Mouse (Mus musculus): ENCODE measurements around the gene Tmem38b. TPM values are rescaled to one million over a fixed set of nuclear protein-coding genes. Genes with fewer than 3 reads are reported as not detected.
"Not testable (repeated sequence)": the region's sequence is repeated elsewhere in the genome, so short reads cannot be mapped to it uniquely, and the experiment has no call there.

Tmem38b gene
- total RNA-seq (2021), result 10 to 100 TPM; 13.9 to 17.0 TPM
- long read RNA-seq, experiment 1, transcript Tmem38b-201 (6 exons, 2,862 nt), result major isoform, 20 of 23 reads
- long read RNA-seq, experiment 1, partial matches to known transcripts, result 0 of 23 reads
- long read RNA-seq, experiment 1, other reads (novel, unspliced or antisense), result 2 of 23 reads
- long read RNA-seq, experiment 2, transcript Tmem38b-201 (6 exons, 2,862 nt), result major isoform, 14 of 15 reads
- long read RNA-seq, experiment 2, partial matches to known transcripts, result 0 of 15 reads
- long read RNA-seq, experiment 2, other reads (novel, unspliced or antisense), result 1 of 15 reads

DNA sequence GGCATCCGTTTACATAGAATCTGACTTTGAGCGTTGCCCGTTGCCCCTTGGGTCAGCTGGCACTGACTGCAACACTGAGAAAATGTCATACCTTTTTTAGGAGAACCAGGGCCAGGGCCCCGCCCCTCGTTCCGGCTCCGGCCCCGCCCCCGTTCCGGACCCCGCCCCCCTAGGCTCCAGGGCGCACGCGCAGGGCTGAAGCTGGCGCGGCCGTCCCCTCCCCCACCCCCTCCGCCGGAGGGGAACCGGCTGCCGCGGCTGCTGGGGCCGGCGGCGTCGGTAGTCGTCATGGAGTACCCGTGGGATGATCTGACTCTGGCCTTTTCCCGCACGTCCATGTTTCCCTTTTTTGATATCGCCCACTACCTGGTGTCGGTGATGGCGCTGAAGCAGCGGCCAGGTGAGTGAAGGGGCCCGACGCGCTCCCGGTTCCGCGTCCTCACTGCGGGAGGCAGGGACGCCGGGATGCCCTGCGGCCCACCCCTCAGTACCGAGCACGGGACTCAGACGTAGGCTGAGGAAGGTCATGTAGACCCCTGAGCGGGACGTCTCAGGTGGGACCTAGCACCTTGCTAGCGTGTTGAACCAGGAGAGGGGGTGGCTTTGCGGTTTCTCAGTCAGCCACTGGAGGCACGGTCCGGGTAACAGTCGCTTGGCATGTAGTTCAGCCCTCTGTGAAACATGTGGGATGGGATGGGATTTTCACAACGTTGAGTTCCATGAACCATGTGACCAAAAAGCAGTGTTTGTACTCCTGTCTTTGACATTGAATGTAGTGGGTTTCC, at the start of gene Tmem38b:
TSS of gene Tmem38b (plus strand) at position 225 of the 785 bp plus-strand sequence.
- intact Hi-C loops (cut with DNase I), result loop anchor here (5.0 kb wide), 1 partner anchor 49 kb away; the partner anchor contains the start of gene Tal2
- peak; percentile 84 to 86 for DNase-seq

DNA sequence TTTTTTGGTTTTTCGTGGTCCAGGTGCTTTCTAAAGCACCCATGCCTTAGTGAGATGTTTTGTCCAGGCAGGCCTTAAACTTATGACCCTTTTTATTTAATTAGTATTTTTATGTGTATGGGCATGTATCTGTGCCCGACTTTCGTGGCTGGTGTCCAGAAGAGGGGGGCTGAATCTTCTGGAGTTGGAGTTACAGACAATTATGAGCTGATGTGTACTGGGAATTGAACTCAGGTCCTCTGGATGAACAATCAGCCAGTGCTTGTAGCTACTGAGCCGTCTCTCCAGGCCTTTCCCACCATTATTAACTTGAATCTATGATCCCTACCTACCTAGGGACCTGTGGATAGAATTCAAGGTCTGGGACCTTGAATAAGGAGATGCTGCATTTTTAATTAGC, 44.4 kb upstream of the Tmem38b start:
- no peak for DNase-seq
- intact Hi-C loops (cut with DNase I), result no loop called here

DNA sequence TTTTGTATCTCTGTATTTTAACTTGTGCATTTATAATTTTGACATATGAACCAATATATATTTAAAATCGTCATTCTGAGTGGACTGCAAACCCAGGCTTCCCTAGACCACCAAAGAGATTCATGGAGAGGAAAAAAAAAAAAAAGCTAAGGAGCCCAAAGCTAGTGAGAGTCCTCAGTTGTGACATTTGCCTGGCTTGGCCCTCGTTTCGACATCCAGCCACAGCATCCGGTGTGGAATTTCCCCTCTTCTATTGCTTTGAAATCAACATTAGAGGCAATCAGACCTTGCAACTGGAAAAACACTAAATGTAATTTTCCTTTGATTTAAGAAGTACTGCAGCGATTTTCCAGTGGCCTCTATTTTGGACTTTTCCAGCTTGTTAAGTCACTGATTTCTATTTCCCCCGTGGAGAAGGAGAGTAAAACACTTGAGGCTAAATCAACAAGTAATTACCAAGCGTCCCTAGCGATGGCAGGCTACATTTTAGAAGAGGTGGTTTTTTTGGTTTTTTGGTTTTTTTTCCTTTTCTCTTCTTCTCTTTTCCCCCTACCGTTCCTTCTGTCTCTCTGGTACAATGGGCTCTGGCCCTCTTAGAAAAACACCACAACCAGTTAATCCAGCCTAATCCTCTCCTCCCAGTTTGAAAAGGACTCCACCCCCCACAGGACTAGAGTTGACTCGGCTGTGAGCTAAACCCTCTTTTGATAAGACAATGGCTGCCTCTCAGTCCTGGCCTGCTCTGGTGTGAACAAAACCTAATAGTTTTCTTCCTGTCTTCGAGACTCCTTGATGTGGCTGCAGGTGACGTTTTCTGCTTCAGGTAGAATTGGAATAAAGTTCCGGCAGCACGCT, 43.4 kb upstream of the Tmem38b start:
- no peak for DNase-seq
- intact Hi-C loops (cut with DNase I), result no loop called here

DNA sequence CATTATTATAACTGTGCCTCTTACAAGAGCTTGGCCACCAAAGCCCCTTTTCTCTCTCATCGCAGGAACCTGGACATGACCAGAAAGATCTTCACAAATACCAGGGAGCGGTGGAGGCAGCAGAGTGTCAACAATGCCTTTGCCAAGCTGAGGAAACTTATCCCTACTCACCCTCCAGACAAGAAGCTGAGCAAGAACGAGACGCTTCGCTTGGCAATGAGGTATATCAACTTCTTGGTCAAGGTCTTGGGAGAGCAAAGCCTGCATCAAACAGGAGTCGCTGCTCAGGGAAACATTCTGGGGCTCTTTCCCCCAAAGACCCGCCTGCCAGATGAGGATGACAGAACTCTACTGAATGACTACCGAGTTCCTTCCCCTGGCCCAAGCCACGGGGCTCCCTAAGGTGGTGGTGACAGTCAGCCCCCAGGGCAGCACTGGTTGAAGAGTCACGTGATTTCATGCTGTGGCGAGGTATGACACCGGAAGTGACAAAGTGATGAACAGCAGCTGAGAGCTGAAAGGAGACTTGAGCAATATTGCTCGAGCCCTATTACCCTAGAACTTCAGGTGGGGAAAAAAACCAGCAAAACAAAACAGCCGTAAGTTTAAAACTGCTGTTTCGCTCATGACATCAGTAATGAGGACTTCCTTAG, 40.0 kb upstream of the Tmem38b start:
- intact Hi-C loops (cut with DNase I), result no loop called here
- no peak for DNase-seq

DNA sequence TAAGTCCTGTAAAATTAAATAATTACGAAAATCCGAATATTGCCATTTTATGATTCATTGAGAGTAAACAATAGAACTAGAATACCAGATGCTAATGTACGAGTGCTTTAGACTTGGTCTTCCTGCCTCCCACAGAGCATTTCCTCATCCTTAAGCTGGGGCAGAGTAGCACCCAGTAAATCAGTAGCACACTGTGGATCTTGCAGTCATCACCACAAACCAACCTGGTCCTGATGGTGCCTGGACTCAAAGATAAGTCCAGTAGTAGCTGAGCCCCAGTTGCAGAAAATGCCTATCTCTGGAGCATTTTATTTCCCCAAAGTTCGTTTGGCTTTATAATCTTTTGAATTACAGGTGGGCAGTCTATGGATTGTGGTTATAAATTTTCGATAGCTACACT, 39.0 kb upstream of the Tmem38b start:
- no peak for DNase-seq
- intact Hi-C loops (cut with DNase I), result no loop called here

DNA sequence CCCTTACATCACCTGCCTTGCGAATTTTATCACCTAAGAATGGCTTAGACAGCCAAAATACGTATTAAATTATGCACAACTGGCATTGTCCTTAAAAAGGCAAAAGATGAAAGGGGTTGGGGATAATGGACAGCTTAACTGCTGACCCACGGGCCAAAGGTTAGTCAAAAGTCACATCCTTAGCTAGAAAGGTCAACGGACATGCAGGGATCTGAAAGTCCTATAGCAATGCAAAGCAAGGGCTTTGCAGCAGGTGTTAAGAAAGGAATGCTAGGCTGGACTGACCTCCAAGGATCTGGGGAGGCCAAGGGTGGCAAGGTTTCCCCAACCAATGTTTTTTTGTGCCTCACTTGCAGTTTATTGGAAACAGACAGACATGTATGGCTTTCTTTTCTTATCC, 36.5 kb upstream of the Tmem38b start:
- intact Hi-C loops (cut with DNase I), result no loop called here
- no peak for DNase-seq

DNA sequence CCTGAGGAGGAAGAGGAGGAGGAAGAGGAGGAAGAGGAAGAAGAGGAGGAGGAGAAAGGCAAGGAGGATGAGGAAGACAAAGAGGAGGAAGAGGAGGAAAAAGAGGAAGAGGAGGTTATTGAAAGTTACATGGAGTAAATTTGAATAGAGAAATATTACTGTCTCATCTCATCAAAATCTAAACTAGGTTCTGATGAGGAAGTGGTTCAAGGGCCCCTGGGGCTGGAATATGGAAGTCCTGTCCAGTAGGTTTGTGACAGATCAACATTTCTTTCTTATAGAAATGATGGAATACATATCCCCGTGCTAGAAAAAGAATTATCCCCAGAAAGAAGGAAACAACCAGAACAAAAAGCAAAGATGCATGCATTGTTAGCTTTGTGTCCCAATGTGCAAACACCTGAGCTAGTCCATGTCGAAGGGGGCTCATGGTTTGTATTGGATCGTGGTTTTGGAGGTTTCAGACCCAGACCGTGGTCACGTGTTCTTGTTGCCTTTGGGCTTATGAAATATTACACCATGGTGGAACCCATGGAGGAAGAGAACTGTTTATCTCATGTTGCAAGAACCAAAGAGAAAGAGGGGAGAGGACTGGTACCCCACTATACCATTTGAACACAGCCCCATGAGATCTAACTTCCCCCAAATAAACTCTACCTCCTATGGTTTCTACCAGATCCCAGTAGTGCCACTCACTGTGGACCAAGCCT, 31.4 kb upstream of the Tmem38b start:
- no peak for DNase-seq
- intact Hi-C loops (cut with DNase I), result no loop called here

DNA sequence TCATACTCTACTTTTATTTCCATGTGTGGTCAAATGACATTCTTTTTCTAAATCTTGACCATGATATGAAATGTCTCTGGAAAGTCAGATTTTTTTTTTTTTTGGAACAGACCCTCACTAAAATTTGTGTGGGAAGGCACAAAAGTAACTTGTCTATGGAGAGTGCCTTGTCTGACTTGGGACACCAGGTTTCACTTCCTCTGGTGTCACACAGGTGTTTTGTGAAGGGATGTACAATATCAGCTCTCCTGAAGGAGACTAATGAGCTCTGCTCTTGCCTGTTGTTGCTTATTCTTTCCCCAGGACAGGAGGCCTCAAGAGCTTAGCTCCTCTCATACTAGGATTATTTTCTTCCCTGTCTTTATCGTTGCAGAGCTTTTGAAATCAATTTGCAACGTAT, 30.8 kb upstream of the Tmem38b start:
- intact Hi-C loops (cut with DNase I), result no loop called here
- DNase-seq, result no peak

DNA sequence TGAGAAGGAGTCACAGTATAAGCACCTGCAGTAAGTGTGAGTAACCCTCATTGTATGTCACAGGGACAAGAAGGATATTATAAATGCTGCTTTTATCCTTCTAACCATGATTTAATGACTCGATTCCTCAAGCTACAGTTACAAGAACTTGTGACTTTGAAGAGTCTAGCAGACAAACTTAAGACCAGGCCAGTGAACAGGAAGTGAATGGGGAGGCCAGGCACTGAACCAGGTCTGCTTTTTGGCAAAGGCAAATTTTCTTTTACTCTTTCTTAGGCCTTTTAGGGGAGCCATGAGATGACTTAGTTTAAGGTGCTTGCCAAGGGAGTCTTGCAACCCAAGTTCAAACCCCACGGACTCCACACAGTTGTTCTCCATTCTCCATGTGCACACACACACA, 30.1 kb upstream of the Tmem38b start:
- intact Hi-C loops (cut with DNase I), result no loop called here
- DNase-seq, result no peak

DNA sequence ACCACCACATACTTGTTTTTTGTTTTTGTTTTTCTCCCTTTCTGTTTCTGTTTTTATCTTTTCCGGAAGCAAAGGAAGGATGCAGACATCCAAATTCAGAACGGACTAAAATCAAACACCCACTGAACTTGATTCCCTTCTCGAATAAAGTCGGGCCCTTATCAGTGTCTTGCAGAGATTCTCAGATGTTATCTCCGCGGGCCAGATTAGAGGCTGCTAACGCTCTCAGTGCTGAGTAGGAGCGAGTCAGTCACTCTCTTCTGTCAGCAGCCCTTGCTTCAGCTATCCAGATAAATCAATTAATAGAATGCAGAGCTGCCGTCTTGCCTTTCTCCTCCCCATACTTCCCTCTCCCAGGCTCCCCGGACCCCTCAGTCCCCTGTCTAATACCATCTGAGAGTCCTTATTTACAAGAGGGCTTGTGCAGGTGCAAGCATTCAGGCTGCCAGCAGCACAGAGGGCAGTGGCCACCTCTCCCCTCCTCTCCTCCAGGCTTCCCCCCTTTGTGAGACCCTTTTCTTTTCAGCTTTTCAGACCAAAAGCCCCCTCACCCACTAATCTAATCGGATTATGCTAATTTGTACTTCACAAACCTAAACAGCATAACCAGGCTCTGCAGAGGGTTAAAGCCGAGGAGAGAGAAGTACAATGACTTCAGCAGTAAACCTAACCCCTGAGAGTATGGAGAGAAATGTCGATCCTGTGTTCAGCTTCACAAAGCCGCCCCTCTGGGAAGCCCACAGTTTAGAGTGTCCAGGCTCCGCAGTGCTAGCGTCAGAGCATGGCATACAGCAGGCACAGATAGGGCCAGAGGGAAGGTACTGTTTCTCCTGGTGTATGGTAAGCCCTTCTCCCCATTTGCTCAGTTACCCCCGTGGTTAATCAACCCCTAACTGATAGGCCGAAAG, 28.7 kb upstream of the Tmem38b start:
- no peak for DNase-seq
- intact Hi-C loops (cut with DNase I), result no loop called here

DNA sequence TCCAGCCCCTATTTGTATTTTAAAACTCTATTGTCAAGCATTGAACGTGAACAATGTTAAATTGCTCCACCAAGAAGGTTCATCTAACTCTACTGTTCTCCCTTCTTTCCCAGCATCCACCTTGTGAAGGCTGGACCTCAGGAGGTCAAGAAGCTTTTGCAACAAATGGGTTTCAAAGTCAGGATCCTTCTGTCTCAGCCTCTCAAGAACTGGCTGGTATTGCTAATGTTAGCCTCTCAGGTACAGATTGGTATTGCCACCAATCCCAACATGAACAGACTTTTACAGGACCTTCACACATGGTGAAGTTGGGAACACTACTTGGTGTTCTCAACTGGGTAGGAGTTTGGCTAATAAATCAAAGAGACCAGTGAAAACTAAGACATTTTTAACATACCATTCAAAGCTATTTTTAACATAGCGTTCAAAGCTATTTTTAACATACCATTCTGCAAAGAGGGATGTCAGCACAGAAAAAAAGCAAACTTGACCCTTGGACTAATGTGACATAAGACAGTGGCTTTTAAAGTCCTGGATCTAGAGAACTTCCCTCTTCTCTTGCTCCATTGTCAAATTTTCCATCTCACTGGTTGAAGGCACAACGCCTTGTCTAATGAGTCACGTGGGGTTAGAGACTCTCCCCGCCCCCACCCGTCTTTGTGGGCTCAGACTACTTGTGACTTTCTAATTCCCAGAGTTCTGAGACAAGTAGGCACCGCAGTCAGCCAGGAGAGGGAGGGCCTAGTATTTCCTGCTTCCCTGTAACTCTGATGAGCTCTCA, 26.8 kb upstream of the Tmem38b start:
- intact Hi-C loops (cut with DNase I), result no loop called here
- DNase-seq, result peak in 1 of 2 experiments; percentile 18

DNA sequence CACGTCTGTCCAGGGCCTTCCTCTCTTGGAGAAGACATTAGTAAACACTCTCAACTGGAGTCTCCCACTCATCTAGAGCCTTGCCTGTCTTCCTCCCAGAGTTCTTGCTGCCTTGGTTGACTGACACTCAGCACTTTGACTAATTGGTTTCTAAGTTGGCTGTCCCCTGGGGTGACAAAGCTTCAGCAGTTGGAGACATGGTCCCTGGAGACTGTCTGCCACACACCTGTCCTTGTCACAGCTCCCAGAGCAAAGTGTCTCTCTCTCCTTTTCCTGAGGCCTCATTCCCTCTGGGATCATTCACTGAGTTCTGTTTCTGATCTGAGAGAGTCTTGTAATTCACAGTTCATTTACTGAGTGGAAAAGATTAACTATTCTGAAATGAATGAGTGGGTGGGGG, 26.1 kb upstream of the Tmem38b start:
- no peak for DNase-seq
- intact Hi-C loops (cut with DNase I), result no loop called here

DNA sequence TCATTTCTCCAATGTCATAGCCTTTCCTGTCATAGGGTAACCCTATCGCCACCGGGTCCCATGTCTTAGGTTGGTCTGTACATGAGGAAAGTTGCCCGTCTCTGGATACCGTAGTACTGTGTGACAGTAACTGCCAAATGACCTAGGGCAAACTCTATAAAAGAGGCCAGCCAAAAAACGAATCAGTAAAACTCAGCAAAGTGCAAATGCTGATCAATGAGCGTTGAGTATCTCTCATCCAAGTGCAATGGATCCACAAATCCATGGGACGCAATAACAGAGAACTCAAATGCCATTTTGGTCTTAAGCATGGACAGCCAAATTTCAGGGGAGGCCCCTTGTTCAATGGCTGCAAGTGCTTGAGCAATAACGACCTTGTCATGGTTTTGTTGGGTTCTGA, 22.2 kb upstream of the Tmem38b start:
- DNase-seq; intact Hi-C loops (cut with DNase I): not testable (repeated sequence)

DNA sequence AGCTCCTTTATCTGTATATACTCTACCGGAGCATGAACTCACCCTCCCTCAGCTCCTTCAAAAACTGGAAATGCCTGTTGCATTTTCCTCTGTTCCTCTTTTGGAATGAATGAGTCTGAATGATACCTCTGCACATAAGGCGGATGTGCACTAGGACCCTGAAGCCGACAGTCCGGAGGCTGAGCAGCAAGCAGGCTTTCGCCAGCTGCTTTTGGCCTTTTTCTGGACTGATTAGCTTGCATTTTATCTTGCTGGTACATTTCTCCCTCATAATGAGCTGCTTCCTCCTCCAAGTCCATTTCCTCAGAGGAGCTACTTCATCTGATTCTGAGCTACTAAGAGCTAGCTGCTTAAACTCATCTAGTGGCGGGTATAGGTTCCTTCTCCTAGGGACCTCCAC, 19.4 kb upstream of the Tmem38b start:
- intact Hi-C loops (cut with DNase I); DNase-seq: not testable (repeated sequence)

DNA sequence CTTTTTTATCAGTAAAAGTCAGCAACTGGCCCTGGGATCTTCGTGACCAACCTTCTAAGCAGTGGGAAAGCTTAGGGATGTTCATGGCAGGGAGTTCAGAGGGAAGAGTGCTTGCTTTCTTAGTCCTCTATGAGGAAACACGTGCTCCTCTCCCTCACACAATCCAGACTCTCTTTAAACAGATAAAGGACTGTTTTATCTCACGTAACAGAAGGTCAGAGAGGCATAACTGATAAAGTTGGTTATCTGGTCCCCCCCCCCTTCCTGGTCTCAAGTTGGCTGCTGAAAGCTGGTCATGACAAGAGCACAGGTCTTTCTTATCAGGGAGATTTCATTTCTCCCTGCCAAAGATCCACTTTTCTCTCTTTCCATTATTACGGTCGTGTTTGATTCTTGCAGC, 7.5 kb upstream of the Tmem38b start:
- intact Hi-C loops (cut with DNase I), result no loop called here
- no peak for DNase-seq

DNA sequence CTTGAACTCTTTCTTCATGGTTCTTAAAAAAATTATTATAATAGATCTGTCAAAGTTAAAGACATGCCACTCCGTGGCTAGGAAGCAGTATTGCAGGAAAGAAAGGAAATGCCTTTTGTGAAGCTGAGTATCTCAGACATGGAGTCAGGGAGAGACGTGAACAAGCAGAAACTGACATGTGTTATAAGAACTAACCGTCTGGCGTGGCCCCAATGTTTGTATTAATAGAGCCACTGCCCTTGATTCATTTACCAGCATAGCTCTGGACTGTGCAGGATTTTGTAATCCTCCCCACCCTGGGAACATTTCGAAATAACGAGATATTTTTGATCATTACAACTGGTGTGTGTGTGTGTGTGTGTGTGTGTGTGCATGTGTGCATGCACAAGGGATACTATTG, 2.1 kb upstream of the Tmem38b start:
- DNase-seq, result peak; percentile 35 to 44
- intact Hi-C loops (cut with DNase I), result no loop called here

DNA sequence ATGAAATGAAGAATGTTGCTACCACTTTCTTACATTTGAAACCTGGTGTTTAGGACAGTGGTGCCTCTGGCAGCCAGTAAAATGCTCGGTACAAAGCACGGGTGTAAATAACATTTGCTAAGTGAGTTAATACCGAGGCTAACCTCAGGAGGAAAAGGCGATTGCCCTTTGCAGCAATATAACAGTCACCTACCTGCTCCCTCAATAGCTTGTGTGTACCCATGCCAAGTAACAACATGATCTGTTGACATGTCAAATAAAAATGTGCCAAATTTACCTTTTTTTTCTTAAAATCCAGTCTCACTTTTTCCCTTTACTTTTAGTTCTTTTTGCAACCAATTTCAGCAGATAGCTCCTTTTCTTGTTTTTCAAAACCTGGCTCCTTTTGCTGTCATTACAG, 1.0 kb upstream of the Tmem38b start:
- DNase-seq, result no peak
- intact Hi-C loops (cut with DNase I), result loop anchor here (5.0 kb wide), 1 partner anchor 48 kb away; the partner anchor contains the start of gene Tal2

DNA sequence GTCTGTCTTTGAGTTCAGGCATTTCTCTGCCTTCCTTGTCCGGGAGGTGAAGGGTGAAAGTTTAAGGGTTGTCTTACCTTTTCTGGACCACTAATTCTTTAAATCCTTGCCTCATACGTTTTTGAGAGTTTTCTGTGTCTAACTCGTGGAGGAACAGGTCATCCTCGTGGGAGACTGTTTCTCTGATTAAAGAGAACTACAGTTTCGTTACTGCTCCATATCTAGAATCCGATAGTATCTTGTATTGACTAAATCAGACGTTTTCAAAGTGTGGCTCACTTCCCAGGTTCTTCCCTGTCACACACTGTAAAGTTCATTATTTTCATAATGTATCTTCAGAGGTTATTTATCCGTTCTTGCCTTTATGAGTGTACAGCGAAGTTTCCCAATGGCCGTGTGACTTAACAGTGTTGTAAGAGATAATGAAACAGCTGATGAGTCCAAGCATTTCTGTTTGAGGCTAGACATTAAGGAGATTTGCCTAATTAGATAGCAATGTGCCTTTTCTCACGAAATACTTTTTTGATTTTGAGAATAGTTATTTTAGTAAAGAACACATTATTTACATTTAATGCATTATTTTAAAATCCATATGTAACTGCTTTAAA, 900 bp downstream of the Tmem38b start:
- no peak for DNase-seq
- intact Hi-C loops (cut with DNase I), result loop anchor here (5.0 kb wide), 1 partner anchor 49 kb away; the partner anchor contains the start of gene Tal2

Data from heart, postnatal 14 days (tissue).